Mouse (Mus musculus) forebrain, embryonic 14.5 days (tissue): ENCODE data around the gene Slc7a5. TPM values are rescaled to one million over a fixed set of nuclear protein-coding genes. Genes with fewer than 3 reads are reported as not detected.

Source experiments
- ATAC-seq: fragments of 200-750 bp; cut with Nextera tagmentation; 2 replicates; pipeline ENCODE4 v1.8.0; 2017; ENCODE audit warnings: mild to moderate bottlenecking, moderate library complexity
- DNase-seq: peaks from one replicate; pipeline ENCODE4 v3.0.0-alpha.2; 2015; ENCODE audit warnings: low spot score
- H3K27ac ChIP-seq: fragments of 300-500 bp; sonication (generic); 2 replicates; pipeline ENCODE4 v1.5.1; 2014; ENCODE audit warnings: low read depth, mild to moderate bottlenecking, control low read depth, low read length, moderate library complexity
- H3K27me3 ChIP-seq: fragments of 300-500 bp; sonication (generic); replicated peaks from 2 replicates; pipeline ENCODE4 v1.6.1; 2014; ENCODE audit warnings: low read length, control low read depth, mixed read lengths; ENCODE audit not compliant: control insufficient read depth, insufficient read depth
- H3K36me3 ChIP-seq: fragments of 300-500 bp; sonication (generic); 2 replicates; pipeline ENCODE4 v1.6.1; 2014; ENCODE audit warnings: low read length, control low read depth; ENCODE audit not compliant: control insufficient read depth, insufficient read depth
- H3K4me1 ChIP-seq: fragments of 300-500 bp; sonication (generic); 2 replicates; pipeline ENCODE4 v1.6.1; 2014; ENCODE audit warnings: antibody characterized with exemption, low read length, control low read depth; ENCODE audit not compliant: control insufficient read depth, insufficient read depth
- H3K4me2 ChIP-seq: fragments of 300-500 bp; sonication (generic); 2 replicates; pipeline ENCODE4 v1.6.1; 2014; ENCODE audit warnings: mild to moderate bottlenecking, control low read depth, low read length
- H3K4me3 ChIP-seq: fragments of 300-500 bp; sonication (generic); 2 replicates; pipeline ENCODE4 v1.5.1; 2014; ENCODE audit warnings: low read depth, low read length, control low read depth
- H3K9ac ChIP-seq: fragments of 300-500 bp; sonication (generic); 2 replicates; pipeline ENCODE4 v1.6.1; 2014; ENCODE audit warnings: mild to moderate bottlenecking, low read length, control low read depth, moderate library complexity
- H3K9me3 ChIP-seq: fragments of 300-500 bp; sonication (generic); replicated peaks from 2 replicates; pipeline ENCODE4 v1.6.1; 2016; ENCODE audit warnings: low read length, control low read depth, mixed read lengths; ENCODE audit not compliant: control insufficient read depth
- WGBS: fragments of 180-500 bp; shearing (Covaris S2); extraction: QIAGEN DNeasy Blood & Tissue Kit; methylation state at CpG from one replicate; pipeline ENCODE4 v1.1.7; 2014; 5-methylcytosine and 5-hydroxymethylcytosine counted together
- polyA plus RNA-seq: library from polyadenylated mRNA; unstranded; fragments of >200 nt; fragmentation: Nextera tagmentation; extraction: Ambion mirVana; gene quantifications from 2 replicates; pipeline ENCODE4 v1.2.1, GENCODE M21; 2014

Slc7a5 gene
- polyA plus RNA-seq, 1 experiment from 2014 or later, result 37.9 TPM

- peak overlapping the region; percentile 36; the same call in 1 of the 2 replicates for H3K27ac ChIP-seq
- H3K36me3 ChIP-seq, result no peaks in the 10 kb centered on the region
- H3K27me3 ChIP-seq, result no peaks in the 10 kb centered on the region; the same call in 1 of the 2 replicates
- H3K4me1 ChIP-seq, result peaks cover 18% of the 10 kb centered on the region
- peak overlapping the region; percentile 75 for H3K4me3 ChIP-seq
- ATAC-seq, result peak; percentile 59
- peak; percentile 65 for DNase-seq
- H3K4me2 ChIP-seq, result peak overlapping the region; percentile 95
- H3K9me3 ChIP-seq, result no peaks in the 10 kb centered on the region
- under 1% methylated on average over 72 of the region's 72 CpGs for WGBS
- H3K9ac ChIP-seq, result peak overlapping the region; percentile 74
Observed at GRCm38 (mm10) chr8:121906542-121907512, 667 bp downstream of the Slc7a5 start.

- H3K9ac ChIP-seq, result peak overlapping the region; percentile 74
- no peak overlapping the region for H3K27ac ChIP-seq
- H3K4me3 ChIP-seq, result peak overlapping the region; percentile 75
- no peaks in the 10 kb centered on the region; the same call in 1 of the 2 replicates for H3K27me3 ChIP-seq
- 32% methylated on average over 5 of the region's 5 CpGs for WGBS
- peaks cover 18% of the 10 kb centered on the region for H3K4me1 ChIP-seq
- H3K36me3 ChIP-seq, result no peaks in the 10 kb centered on the region
- H3K4me2 ChIP-seq, result peak overlapping the region; percentile 95
- ATAC-seq (no peak), DNase-seq (no peak)
- no peaks in the 10 kb centered on the region for H3K9me3 ChIP-seq
Observed at GRCm38 (mm10) chr8:121905864-121906263, 1.6 kb downstream of the Slc7a5 start.

GRCm38 (mm10) chr8:121905420-121905819 is 2.1 kb downstream of the Slc7a5 start:
- peak overlapping the region; percentile 75; the same call in 1 of the 2 replicates for H3K4me3 ChIP-seq
- no peaks in the 10 kb centered on the region for H3K36me3 ChIP-seq
- H3K27ac ChIP-seq, result no peak overlapping the region
- H3K4me2 ChIP-seq, result peak overlapping the region; percentile 95
- no peak for DNase-seq
- 56% methylated on average over 1 of the region's 1 CpGs for WGBS
- H3K27me3 ChIP-seq, result no peaks in the 10 kb centered on the region; the same call in 1 of the 2 replicates
- peaks cover 18% of the 10 kb centered on the region for H3K4me1 ChIP-seq
- no peak for ATAC-seq
- peak overlapping the region; percentile 74 for H3K9ac ChIP-seq
- H3K9me3 ChIP-seq, result no peaks in the 10 kb centered on the region

- Histone ChIP-seq H3K4me1 (peaks cover 18% of the 10 kb centered on the region), H3K27ac (no peak overlapping the region), H3K4me3 (0 out of 2 replicates have a peak overlapping the region, but pooled peaks have one; percentile 75), H3K9me3 (no peaks in the 10 kb centered on the region), H3K27me3 (no peaks in the 10 kb centered on the region; the same call in 1 of the 2 replicates), H3K9ac (peak overlapping the region; percentile 37), H3K4me2 (no peak overlapping the region), H3K36me3 (no peaks in the 10 kb centered on the region)
- 86% methylated on average over 9 of the region's 9 CpGs for WGBS
- DNase-seq (no peak), ATAC-seq (no peak)
Observed at GRCm38 (mm10) chr8:121904999-121905398, 2.5 kb downstream of the Slc7a5 start.

GRCm38 (mm10) chr8:121903977-121904376 is 3.5 kb downstream of the Slc7a5 start:
- DNase-seq, result no peak
- 0 out of 2 replicates have a peak overlapping the region, but pooled peaks have one; percentile 26 for H3K9ac ChIP-seq
- WGBS, result 66% methylated on average over 6 of the region's 6 CpGs
- no peak for ATAC-seq
- no peaks in the 10 kb centered on the region; the same call in 1 of the 2 replicates for H3K27me3 ChIP-seq
- H3K4me3 ChIP-seq, result no peak overlapping the region
- no peak overlapping the region for H3K27ac ChIP-seq
- H3K9me3 ChIP-seq, result no peaks in the 10 kb centered on the region
- H3K4me2 ChIP-seq, result no peak overlapping the region
- H3K4me1 ChIP-seq, result peaks cover 23% of the 10 kb centered on the region
- H3K36me3 ChIP-seq, result no peaks in the 10 kb centered on the region

- H3K36me3 ChIP-seq, result no peaks in the 10 kb centered on the region
- no peak overlapping the region for H3K27ac ChIP-seq
- no peak overlapping the region for H3K4me3 ChIP-seq
- ATAC-seq (no peak), DNase-seq (no peak)
- 0 out of 2 replicates have a peak overlapping the region, but pooled peaks have one; percentile 25 for H3K9ac ChIP-seq
- no peaks in the 10 kb centered on the region for H3K9me3 ChIP-seq
- H3K27me3 ChIP-seq, result no peaks in the 10 kb centered on the region
- H3K4me2 ChIP-seq, result 0 out of 2 replicates have a peak overlapping the region, but pooled peaks have one; percentile 6
- peaks cover 41% of the 10 kb centered on the region for H3K4me1 ChIP-seq
- WGBS, result 71% methylated on average over 8 of the region's 8 CpGs
Observed at GRCm38 (mm10) chr8:121901498-121902236, 5.8 kb downstream of the Slc7a5 start.

- ATAC-seq (no peak), DNase-seq (no peak)
- H3K9me3 ChIP-seq, result no peaks in the 10 kb centered on the region
- peak overlapping the region; percentile 95 for H3K27ac ChIP-seq
- WGBS, result 60% methylated on average over 18 of the region's 18 CpGs
- 0 out of 2 replicates have a peak overlapping the region, but pooled peaks have one; percentile 17 for H3K9ac ChIP-seq
- H3K27me3 ChIP-seq, result no peaks in the 10 kb centered on the region
- H3K4me3 ChIP-seq, result no peak overlapping the region
- H3K4me1 ChIP-seq, result peaks cover 27% of the 10 kb centered on the region
- H3K4me2 ChIP-seq, result 0 out of 2 replicates have a peak overlapping the region, but pooled peaks have one; percentile 39
- 0 out of 2 replicates have a peak, but pooled peaks cover 7% of the 10 kb centered on the region for H3K36me3 ChIP-seq
Observed at GRCm38 (mm10) chr8:121899180-121900044, 8.1 kb downstream of the Slc7a5 start.
